Mouse (Mus musculus): Measurements from ENCODE around the gene Olfr372.

DNA sequence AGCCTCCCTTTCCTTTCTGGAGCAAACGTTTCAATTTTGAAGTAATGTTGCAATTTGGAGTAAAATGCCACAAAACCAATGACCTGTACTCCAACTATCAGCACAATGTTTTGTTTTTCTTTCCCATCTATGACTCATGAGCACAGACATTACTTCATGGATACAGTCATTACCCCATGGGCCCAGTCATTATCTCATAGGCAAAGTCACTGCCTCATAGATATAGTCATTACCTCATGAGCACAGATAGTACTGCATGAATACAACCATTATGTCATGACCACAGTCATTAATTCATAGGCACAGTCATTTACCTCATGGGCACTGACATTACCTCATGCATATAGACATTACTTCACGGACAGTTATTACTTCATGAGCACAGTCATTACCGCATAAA lies 35.1 kb upstream of the Olfr372 start:
- TF ChIP-seq CTCF (IDR thresholded peaks at IDR 0.05; ENCODE audit: control insufficient read depth, insufficient read depth, low read length) (no peak), POLR2A (IDR thresholded peaks at IDR 0.05; ENCODE audit: borderline replicate concordance, control insufficient read depth, low read depth, low read length) (no peak)
